Mouse (Mus musculus) MEL (cell line): ENCODE measurements around the gene Prss22. TPM values are rescaled to one million over a fixed set of nuclear protein-coding genes. Genes with fewer than 3 reads are reported as not detected.

Experiments used
- DNase-seq: peaks from one replicate; pipeline ENCODE4 v3.0.0; 2011; ENCODE audit warnings: low read depth, low spot score
- H3K27ac ChIP-seq: 2 replicates; pipeline ENCODE4 v1.5.1; 2012; ENCODE audit warnings: low read depth, mild to moderate bottlenecking, control low read depth, low read length, moderate library complexity; ENCODE audit not compliant: control insufficient read depth
- H3K27me3 ChIP-seq, 2 experiments: fragments of 150-350 bp in 1 of 2; sonication (generic) in 1 of 2; 2 replicates each; pipeline ENCODE4 v1.6.1; 2012; ENCODE audit warnings: low read length in 2 of 2, mild to moderate bottlenecking in 2 of 2, improper control_type of control experiment in 1 of 2, moderate library complexity in 1 of 2; ENCODE audit not compliant: insufficient read depth in 2 of 2, control insufficient read depth in 1 of 2
- H3K36me3 ChIP-seq, 2 experiments: 2 replicates each; pipeline ENCODE4 v1.6.1; 2012 to 2014; ENCODE audit warnings: low read length in 2 of 2, improper control_type of control experiment in 1 of 2, inconsistent platforms in 1 of 2, mild to moderate bottlenecking in 1 of 2; ENCODE audit not compliant: insufficient read depth in 2 of 2, control insufficient read depth in 1 of 2
- H3K4me1 ChIP-seq, 2 experiments: fragments of 150-350 bp in 1 of 2; sonication (generic) in 1 of 2; 2 replicates each; pipeline ENCODE4 v1.6.1; 2012; ENCODE audit warnings: low read length in 2 of 2, improper control_type of control experiment in 1 of 2, mild to moderate bottlenecking in 1 of 2; ENCODE audit not compliant: insufficient read depth in 2 of 2, control insufficient read depth in 1 of 2
- H3K4me3 ChIP-seq, 2 experiments: fragments of 150-350 bp in 1 of 2; sonication (generic) in 1 of 2; 2 replicates each; pipeline ENCODE4 v1.5.1; 2012; ENCODE audit warnings: low read depth in 2 of 2, low read length in 2 of 2, mild to moderate bottlenecking in 2 of 2, moderate library complexity in 2 of 2, control low read depth in 1 of 2, improper control_type of control experiment in 1 of 2; ENCODE audit not compliant: control insufficient read depth in 1 of 2, insufficient read depth in 1 of 2
- H3K79me2 ChIP-seq: 2 replicates; pipeline ENCODE4 v1.6.1; 2012; ENCODE audit warnings: mild to moderate bottlenecking, low read length, moderate library complexity; ENCODE audit not compliant: control insufficient read depth, poor library complexity, insufficient read depth
- H3K9ac ChIP-seq: 2 replicates; pipeline ENCODE4 v1.6.1; 2012; ENCODE audit warnings: low read depth, mild to moderate bottlenecking, control low read depth, low read length, moderate library complexity; ENCODE audit not compliant: control insufficient read depth, poor library complexity, severe bottlenecking
- H3K9me3 ChIP-seq: fragments of 150-350 bp; sonication (generic); replicated peaks from 2 replicates; pipeline ENCODE4 v1.6.1; 2012; ENCODE audit warnings: mild to moderate bottlenecking, low read length, improper control_type of control experiment, moderate library complexity; ENCODE audit not compliant: insufficient read depth
- BHLHE40 ChIP-seq: IDR thresholded peaks from 2 replicates; pipeline ENCODE4 v1.6.1; 2012; ENCODE audit warnings: low read depth, mild to moderate bottlenecking, inconsistent platforms, low read length, improper control_type of control experiment, borderline replicate concordance
- CHD1 ChIP-seq: IDR thresholded peaks from 2 replicates; pipeline ENCODE4 v1.6.1; 2012; ENCODE audit warnings: low read depth, mild to moderate bottlenecking, inconsistent platforms, low read length, improper control_type of control experiment
- CTCF ChIP-seq, 3 experiments: IDR thresholded peaks in 2 of 3; conservative IDR thresholded peaks in 1 of 3; 2 replicates each; pipeline ENCODE4 v1.5.1; 2011 to 2012; ENCODE audit warnings: low read length in 3 of 3, low read depth in 2 of 3, mild to moderate bottlenecking in 2 of 3, improper control_type of control experiment in 1 of 3, inconsistent platforms in 1 of 3, mixed read lengths in 1 of 3, moderate library complexity in 1 of 3; ENCODE audit not compliant: control insufficient read depth in 1 of 3, insufficient read depth in 1 of 3, poor library complexity in 1 of 3, severe bottlenecking in 1 of 3
- E2F4 ChIP-seq: IDR thresholded peaks from 2 replicates; pipeline ENCODE4 v1.6.1; 2011; ENCODE audit warnings: low read depth, low read length, improper control_type of control experiment, borderline replicate concordance
- HCFC1 ChIP-seq: IDR thresholded peaks from 2 replicates; pipeline ENCODE4 v1.6.1; 2012; ENCODE audit warnings: low read depth, mild to moderate bottlenecking, inconsistent platforms, low read length, improper control_type of control experiment, moderate library complexity
- MEF2A ChIP-seq: IDR thresholded peaks from 2 replicates; pipeline ENCODE4 v1.6.1; 2014; ENCODE audit warnings: low read depth, mild to moderate bottlenecking, inconsistent platforms, low read length, improper control_type of control experiment; ENCODE audit not compliant: poor library complexity, insufficient replicate concordance, severe bottlenecking; ENCODE audit errors: extremely low read depth
- MXI1 ChIP-seq: IDR thresholded peaks from 2 replicates; pipeline ENCODE4 v1.6.1; 2011; ENCODE audit warnings: mild to moderate bottlenecking, low read depth, low read length, improper control_type of control experiment
- MYB ChIP-seq: IDR thresholded peaks from 2 replicates; pipeline ENCODE4 v1.6.1; 2011; ENCODE audit warnings: mild to moderate bottlenecking, low read depth, low read length, improper control_type of control experiment
- MYC ChIP-seq: IDR thresholded peaks from 2 replicates; pipeline ENCODE4 v1.6.1; 2011; ENCODE audit warnings: low read depth, mild to moderate bottlenecking, low read length, improper control_type of control experiment, moderate library complexity
- POLR2AphosphoS2 ChIP-seq: IDR thresholded peaks from 2 replicates; pipeline ENCODE4 v1.6.1; 2011; ENCODE audit warnings: low read length, improper control_type of control experiment
- POLR2AphosphoS5 ChIP-seq: IDR thresholded peaks from 2 replicates; pipeline ENCODE4 v1.6.1; 2012; ENCODE audit warnings: low read depth, borderline replicate concordance, mild to moderate bottlenecking, inconsistent platforms, low read length, moderate library complexity, mixed read lengths
- RAD21 ChIP-seq: IDR thresholded peaks from 2 replicates; pipeline ENCODE4 v1.6.1; 2011; ENCODE audit warnings: mild to moderate bottlenecking, low read depth, low read length, improper control_type of control experiment
- SIN3A ChIP-seq: IDR thresholded peaks from 2 replicates; pipeline ENCODE4 v1.6.1; 2012; ENCODE audit warnings: low read length, improper control_type of control experiment, inconsistent platforms
- SMC3 ChIP-seq: IDR thresholded peaks from 2 replicates; pipeline ENCODE4 v1.6.1; 2011; ENCODE audit warnings: low read depth, low read length, improper control_type of control experiment
- ZC3H11A ChIP-seq: IDR thresholded peaks from 2 replicates; pipeline ENCODE4 v1.6.1; 2012; ENCODE audit warnings: low read depth, mild to moderate bottlenecking, inconsistent platforms, low read length, improper control_type of control experiment
- ZNF384 ChIP-seq: IDR thresholded peaks from 2 replicates; pipeline ENCODE4 v1.6.1; 2012; ENCODE audit warnings: low read depth, mild to moderate bottlenecking, inconsistent platforms, low read length, improper control_type of control experiment
- polyA plus RNA-seq, 2 experiments: library from polyadenylated mRNA; stranded (reverse) in 1 of 2; unstranded in 1 of 2; fragments of >175 nt in 1 of 2; fragments of >200 nt in 1 of 2; gene quantifications; 2 replicates each; pipeline versions ENCODE4 v1.2.1 to v1.2.4; 2012; ENCODE audit warnings: low replicate concordance in 2 of 2, low read depth in 1 of 2; ENCODE audit not compliant: insufficient read length in 2 of 2, insufficient read depth in 1 of 2, missing spikeins in 1 of 2
- total RNA-seq: library from RNA; depleted of rRNA; stranded (reverse); fragments of 300-350 nt; gene quantifications from 2 replicates; pipeline ENCODE4 v1.2.3, GENCODE M21; 2012

Prss22 gene
- total and polyA plus RNA-seq, 3 experiments: not detected

DNA sequence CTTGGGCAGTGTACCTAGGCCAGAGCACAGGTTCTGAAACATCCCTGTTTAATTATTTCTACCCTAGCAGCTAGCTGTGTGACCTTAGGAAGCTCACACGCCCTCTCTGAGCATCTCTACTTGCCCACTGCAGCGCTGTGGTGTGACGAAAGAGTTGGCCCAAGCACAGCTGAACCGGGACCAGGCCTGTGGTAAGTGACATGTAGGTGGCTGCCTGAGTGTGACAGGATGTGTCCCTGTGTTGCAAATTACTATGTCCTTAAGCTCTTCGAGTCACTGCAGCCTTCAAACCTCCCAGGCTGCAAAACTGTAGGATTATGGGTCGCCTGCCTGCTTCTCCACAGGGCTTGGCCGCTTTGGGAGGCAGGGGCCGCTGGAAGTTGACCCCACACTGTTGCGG, 26.6 kb downstream of the Prss22 start:
- H3K79me2 ChIP-seq: no peaks in the 10 kb centered on the region
- no peaks in the 10 kb centered on the region for H3K4me1 ChIP-seq
- no peak overlapping the region for H3K27ac ChIP-seq
- peaks cover 9 to 14% of the 10 kb centered on the region in 2 experiments; a peak in 3 of 4 replicates for H3K27me3 ChIP-seq
- TF ChIP-seq BHLHE40 (no peak), ZC3H11A (no peak), HCFC1 (no peak), RAD21 (no peak), CHD1 (no peak)
- no peaks in the 10 kb centered on the region for H3K9me3 ChIP-seq
- H3K9ac ChIP-seq: no peak overlapping the region
- no peak for DNase-seq
- no peak overlapping the region for H3K4me3 ChIP-seq
- H3K36me3 ChIP-seq: no peaks in the 10 kb centered on the region

DNA sequence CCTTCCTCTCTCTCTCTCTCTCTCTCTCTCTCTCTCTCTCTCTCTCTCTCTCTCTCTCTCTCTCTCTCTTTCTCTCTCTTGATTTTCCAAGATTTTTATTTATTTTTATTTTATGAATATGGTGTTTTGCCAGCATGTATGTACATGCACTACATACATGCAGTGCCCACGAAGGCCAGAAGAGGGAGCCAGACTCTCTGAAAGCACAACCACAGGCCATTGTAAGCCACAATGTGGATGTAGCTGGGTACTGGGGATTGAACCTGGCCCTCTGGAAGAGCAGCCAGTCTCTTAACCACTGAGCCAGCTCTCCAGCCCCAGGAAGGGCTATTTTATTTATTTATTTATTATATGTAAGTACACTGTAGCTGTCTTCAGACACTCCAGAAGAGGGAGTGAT, 28.7 kb downstream of the Prss22 start:
- no peak overlapping the region for H3K9ac ChIP-seq
- H3K9me3 ChIP-seq: no peaks in the 10 kb centered on the region
- no peak overlapping the region for H3K27ac ChIP-seq
- no peaks in the 10 kb centered on the region for H3K79me2 ChIP-seq
- no peaks in the 10 kb centered on the region for H3K36me3 ChIP-seq
- H3K4me1 ChIP-seq: no peaks in the 10 kb centered on the region
- TF ChIP-seq MXI1 (no peak), POLR2AphosphoS2 (no peak), SIN3A (no peak), POLR2AphosphoS5 (no peak), MEF2A (no peak), BHLHE40 (no peak), RAD21 (peak; percentile 70), CTCF (IDR thresholded peaks at IDR 0.05 in 2 of 3, conservative IDR thresholded peaks at IDR 0.05 in 1 of 3; ENCODE audit: control insufficient read depth in 1 of 3, insufficient read depth in 1 of 3, low read depth in 2 of 3, low read length in 3 of 3, poor library complexity in 1 of 3, severe bottlenecking in 1 of 3) (peak; percentile 62 to 83 (median 75)), SMC3 (peak; percentile 77), MYB (no peak), MYC (no peak), ZNF384 (no peak), ZC3H11A (peak; percentile 57)
- H3K27me3 ChIP-seq: peaks cover 9 to 11% of the 10 kb centered on the region in 2 experiments; a peak in 3 of 4 replicates
- DNase-seq: peak; percentile 82
- no peak overlapping the region for H3K4me3 ChIP-seq

GRCm38 (mm10) chr17:23968780-23969179, 29.1 kb downstream of the Prss22 start:
- Histone ChIP-seq H3K27me3 (peaks cover 7 to 11% of the 10 kb centered on the region in 2 experiments; a peak in 3 of 4 replicates), H3K36me3 (no peaks in the 10 kb centered on the region), H3K27ac (no peak overlapping the region), H3K79me2 (no peaks in the 10 kb centered on the region), H3K4me1 (no peaks in the 10 kb centered on the region), H3K4me3 (no peak overlapping the region), H3K9me3 (no peaks in the 10 kb centered on the region), H3K9ac (no peak overlapping the region)
- TF ChIP-seq ZNF384 (no peak), E2F4 (no peak), SMC3 (0 out of 2 replicates have a peak, but pooled peaks have one; percentile 15), POLR2AphosphoS2 (no peak), RAD21 (peak; percentile 23), CTCF (IDR thresholded peaks at IDR 0.05 in 2 of 3, conservative IDR thresholded peaks at IDR 0.05 in 1 of 3; ENCODE audit: control insufficient read depth in 1 of 3, insufficient read depth in 1 of 3, low read depth in 2 of 3, low read length in 3 of 3, poor library complexity in 1 of 3, severe bottlenecking in 1 of 3) (peak; percentile 33 to 56 (median 55); a peak in 5 of 6 replicates)
- DNase-seq: peak; percentile 50
